Mouse (Mus musculus) E14TG2a.4 (cell line): ENCODE results near the gene Slc24a2.

Experiments
- H3K27me3 ChIP-seq: 2 replicates; pipeline ENCODE4 v1.6.1; 2014; ENCODE audit warnings: low read length, control low read depth; ENCODE audit not compliant: insufficient read depth
- H3K36me3 ChIP-seq: 2 replicates; pipeline ENCODE4 v1.6.1; 2014; ENCODE audit warnings: low read length, control low read depth; ENCODE audit not compliant: insufficient read depth
- H3K4me1 ChIP-seq: replicated peaks from 2 replicates; pipeline ENCODE4 v1.6.1; 2014; ENCODE audit warnings: low read depth, low read length, control low read depth
- H3K4me3 ChIP-seq: replicated peaks from 2 replicates; pipeline ENCODE4 v1.5.1; 2014; ENCODE audit warnings: mild to moderate bottlenecking, low read length
- H3K9me3 ChIP-seq: 2 replicates; pipeline ENCODE4 v1.6.1; 2014; ENCODE audit warnings: low read length, control low read depth
- CTCF ChIP-seq: conservative IDR thresholded peaks from 2 replicates; pipeline ENCODE4 v1.5.1; 2014; ENCODE audit warnings: low read length
- NANOG ChIP-seq: IDR thresholded peaks from 2 replicates; pipeline ENCODE4 v1.6.1; 2014; ENCODE audit warnings: borderline replicate concordance, low read length, mixed read lengths
- POU5F1 ChIP-seq: IDR thresholded peaks from 2 replicates; pipeline ENCODE4 v1.6.1; 2014; ENCODE audit warnings: low read length, borderline replicate concordance

The Slc24a2 gene

GRCm38 (mm10) chr4:87210533-87210932 lies 19.7 kb downstream of the Slc24a2 start:
- TF ChIP-seq POU5F1 (no peak), CTCF (no peak), NANOG (no peak)

GRCm38 (mm10) chr4:87202081-87202480 lies 28.2 kb downstream of the Slc24a2 start:
- no peak overlapping the region for H3K4me3 ChIP-seq
- H3K4me1 ChIP-seq = no peaks in the 10 kb centered on the region
- 0 out of 2 replicates have a peak, but pooled peaks cover 7% of the 10 kb centered on the region for H3K27me3 ChIP-seq
- H3K36me3 ChIP-seq = no peaks in the 10 kb centered on the region
- no peaks in the 10 kb centered on the region for H3K9me3 ChIP-seq
- TF ChIP-seq NANOG = no peak
- TF ChIP-seq CTCF = no peak
- TF ChIP-seq POU5F1 = no peak

More at GRCm38 (mm10) chr4:87210533-87210932, 19.7 kb downstream of the Slc24a2 start:
- Histone ChIP-seq H3K36me3 (no peaks in the 10 kb centered on the region), H3K9me3 (no peaks in the 10 kb centered on the region), H3K4me1 (no peaks in the 10 kb centered on the region), H3K27me3 (no peaks in the 10 kb centered on the region), H3K4me3 (no peak overlapping the region)

GRCm38 (mm10) chr4:87201229-87201628 lies 29.0 kb downstream of the Slc24a2 start:
- Histone ChIP-seq H3K36me3 (no peaks in the 10 kb centered on the region), H3K4me1 (no peaks in the 10 kb centered on the region), H3K27me3 (0 out of 2 replicates have a peak, but pooled peaks cover 7% of the 10 kb centered on the region), H3K9me3 (no peaks in the 10 kb centered on the region), H3K4me3 (no peak overlapping the region)
- TF ChIP-seq CTCF (no peak), NANOG (no peak), POU5F1 (no peak)

GRCm38 (mm10) chr4:87184147-87184930 lies 45.9 kb downstream of the Slc24a2 start:
- H3K4me3 ChIP-seq = no peak overlapping the region
- H3K4me1 ChIP-seq = no peaks in the 10 kb centered on the region
- TF ChIP-seq NANOG = no peak
- no peak for TF ChIP-seq POU5F1
- no peak for TF ChIP-seq CTCF
- H3K9me3 ChIP-seq = no peaks in the 10 kb centered on the region
- H3K27me3 ChIP-seq = no peaks in the 10 kb centered on the region
- H3K36me3 ChIP-seq = no peaks in the 10 kb centered on the region

GRCm38 (mm10) chr4:87177116-87177515 lies 53.2 kb downstream of the Slc24a2 start:
- no peak overlapping the region for H3K4me3 ChIP-seq
- no peaks in the 10 kb centered on the region for H3K36me3 ChIP-seq
- TF ChIP-seq NANOG = no peak
- no peak for TF ChIP-seq POU5F1
- no peak for TF ChIP-seq CTCF
- no peaks in the 10 kb centered on the region for H3K4me1 ChIP-seq
- no peaks in the 10 kb centered on the region for H3K27me3 ChIP-seq
- H3K9me3 ChIP-seq = no peaks in the 10 kb centered on the region

GRCm38 (mm10) chr4:87163945-87164344 lies 66.3 kb downstream of the Slc24a2 start:
- no peak for TF ChIP-seq CTCF
- TF ChIP-seq NANOG = no peak
- TF ChIP-seq POU5F1 = no peak
- no peaks in the 10 kb centered on the region for H3K9me3 ChIP-seq
- no peaks in the 10 kb centered on the region for H3K27me3 ChIP-seq
- H3K4me3 ChIP-seq = no peak overlapping the region
- H3K4me1 ChIP-seq = no peaks in the 10 kb centered on the region
- no peaks in the 10 kb centered on the region for H3K36me3 ChIP-seq

- no peak for TF ChIP-seq CTCF
- TF ChIP-seq NANOG = no peak
- no peak for TF ChIP-seq POU5F1
- H3K4me1 ChIP-seq = no peaks in the 10 kb centered on the region
Observed at GRCm38 (mm10) chr4:87158053-87158452, 72.2 kb downstream of the Slc24a2 start.

GRCm38 (mm10) chr4:87151990-87152389 lies 78.3 kb downstream of the Slc24a2 start:
- TF ChIP-seq CTCF (no peak), NANOG (no peak), POU5F1 (no peak)
- Histone ChIP-seq H3K36me3 (no peaks in the 10 kb centered on the region), H3K4me3 (no peak overlapping the region), H3K27me3 (no peaks in the 10 kb centered on the region), H3K9me3 (no peaks in the 10 kb centered on the region), H3K4me1 (no peaks in the 10 kb centered on the region)

More at GRCm38 (mm10) chr4:87158053-87158452, 72.2 kb downstream of the Slc24a2 start:
- Histone ChIP-seq H3K27me3 (no peaks in the 10 kb centered on the region), H3K36me3 (no peaks in the 10 kb centered on the region), H3K9me3 (no peaks in the 10 kb centered on the region), H3K4me3 (no peak overlapping the region)
